Mouse (Mus musculus) left cerebral cortex, postnatal 10 days (tissue): ENCODE results near the gene 2810408A11Rik. TPM values are rescaled to one million over a fixed set of nuclear protein-coding genes. Genes with fewer than 3 reads are reported as not detected.

Experiments
- DNase-seq, 2 experiments: peaks; one replicate each; pipeline ENCODE4 v3.0.0; 2021 to 2022; ENCODE audit warnings: low spot score in 2 of 2, mixed read lengths in 1 of 2; ENCODE audit errors: extremely low spot score in 1 of 2
- intact Hi-C: fragments of 180-260 bp; cut with DNase I; formaldehyde crosslinking; loops from one replicate; pipeline ENCODE4 v1.15.1; 2025
- total RNA-seq, 2 experiments: library from RNA; stranded (reverse); gene quantifications; 2 replicates each; pipeline ENCODE4 v1.2.3; 2021

The 2810408A11Rik gene
- total RNA-seq, result 1 to 10 TPM; 1.8 TPM

DNA sequence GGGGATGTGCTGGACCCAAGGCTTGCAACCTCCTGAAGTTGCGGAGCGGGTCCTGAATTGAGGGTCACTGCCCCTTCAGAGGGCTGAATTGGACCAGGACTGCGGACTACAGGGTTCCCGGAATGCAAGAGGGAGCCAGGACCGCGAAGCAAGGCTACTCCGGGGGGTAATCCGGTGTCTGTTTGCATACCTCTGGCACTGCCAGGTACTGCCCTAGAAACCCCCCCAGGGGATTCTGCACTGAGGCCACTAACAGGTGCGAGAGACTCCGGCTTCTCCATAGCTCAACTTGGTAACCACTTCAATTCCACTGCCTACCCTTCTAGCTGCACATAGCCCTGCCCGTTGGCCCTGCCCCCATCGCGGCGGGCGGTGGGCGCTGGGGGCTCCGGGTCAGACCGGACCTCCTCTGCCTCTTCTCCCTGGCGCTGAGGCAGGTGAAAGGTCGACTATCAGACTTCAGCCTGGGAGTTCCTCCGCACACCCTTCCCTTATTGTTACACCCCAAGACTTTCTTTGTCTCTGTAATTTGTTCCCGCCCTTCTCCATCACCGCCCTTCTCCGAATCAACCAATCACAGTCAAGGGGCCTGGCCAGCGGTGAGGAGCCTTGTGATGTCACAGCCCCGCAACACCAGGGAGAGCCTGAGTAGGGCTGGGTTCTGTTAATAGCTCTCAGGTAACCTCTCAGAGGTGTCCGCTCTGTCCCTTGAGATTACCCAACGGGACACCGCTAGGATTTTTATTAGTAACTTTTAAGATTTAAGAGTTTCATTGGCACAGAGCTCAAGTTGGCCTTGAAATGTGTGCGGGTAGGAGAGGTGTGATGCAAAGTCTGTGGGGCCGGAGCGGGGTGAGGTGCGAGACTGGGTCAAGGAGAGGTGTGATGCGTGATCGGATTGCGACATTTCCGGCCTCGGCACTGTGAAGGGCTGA is at the start of gene 2810408A11Rik, which contains the start of gene Neurl4:
Gene 2810408A11Rik, minus strand, starts transcription at position 517 of the 935 bp plus-strand sequence.
Gene Neurl4, plus strand, starts transcription at position 602 of the 935 bp plus-strand sequence.
- peak; percentile 90 to 92 for DNase-seq
- intact Hi-C loops, result no loop called here

DNA sequence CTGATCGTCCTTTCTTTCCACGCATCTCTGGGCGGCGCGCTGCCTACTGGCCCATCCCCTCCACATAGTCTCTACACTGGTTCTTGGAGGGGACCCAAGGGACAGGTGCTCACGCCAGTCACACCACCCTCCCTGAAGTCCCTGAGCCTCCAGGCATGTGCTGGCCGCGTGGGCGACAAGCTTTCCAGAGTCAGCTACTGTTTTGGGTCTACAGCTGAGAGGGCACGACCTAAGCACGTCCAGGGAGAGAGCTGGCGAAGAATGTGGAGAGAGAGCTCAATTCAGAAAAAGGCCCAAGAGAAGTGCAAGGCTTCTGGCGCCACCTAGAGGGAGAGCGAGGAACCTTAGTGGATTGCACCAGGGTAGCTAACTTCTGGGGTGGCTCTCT is 48.0 kb upstream of the 2810408A11Rik start:
- intact Hi-C loops, result loop anchor here (2.0 kb wide), 1 partner anchor 14 kb away; the partner anchor contains the start of gene Ybx2
- peak; percentile 66 to 85 for DNase-seq

DNA sequence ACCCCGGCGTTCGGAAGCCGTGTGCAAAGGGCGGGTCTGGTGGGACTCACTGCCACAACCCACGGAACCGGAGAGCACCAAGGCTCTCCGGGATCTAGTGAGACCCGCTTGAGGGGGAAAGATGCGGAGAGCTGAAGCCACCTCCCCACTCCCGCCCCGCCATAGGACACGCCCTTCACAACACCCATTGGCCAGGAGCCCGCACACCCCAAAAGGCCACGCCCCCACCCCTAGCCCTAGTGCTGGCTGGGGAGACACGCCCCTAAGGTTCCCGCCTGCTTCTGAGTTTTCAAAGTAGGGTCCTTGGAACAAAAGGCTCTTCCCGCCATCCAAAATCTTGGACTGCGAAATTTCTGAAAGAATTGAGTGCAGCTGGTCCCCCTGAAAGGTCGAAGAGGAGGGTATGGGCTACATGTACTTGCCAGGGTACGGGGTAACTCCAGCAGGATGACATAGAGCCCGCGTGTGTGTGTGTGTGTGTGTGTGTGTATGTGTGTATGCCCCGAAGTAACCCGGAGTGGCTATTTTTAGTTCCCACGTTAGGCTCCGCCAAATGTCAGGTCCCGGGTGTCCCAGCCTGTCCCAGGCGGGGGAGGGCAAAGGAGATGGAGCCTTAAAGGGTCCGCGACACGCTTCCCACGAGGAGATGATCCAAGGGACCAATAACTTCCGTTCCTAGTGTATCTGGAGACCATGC is 47.4 kb upstream of the 2810408A11Rik start, which contains the start of gene Slc2a4:
Gene Slc2a4, minus strand, starts transcription at position 123 of the 697 bp plus-strand sequence.
- intact Hi-C loops, result loop anchor here (2.0 kb wide), 1 partner anchor 13 kb away; the partner anchor contains the start of gene Ybx2
- peak; percentile 61 to 91 for DNase-seq

DNA sequence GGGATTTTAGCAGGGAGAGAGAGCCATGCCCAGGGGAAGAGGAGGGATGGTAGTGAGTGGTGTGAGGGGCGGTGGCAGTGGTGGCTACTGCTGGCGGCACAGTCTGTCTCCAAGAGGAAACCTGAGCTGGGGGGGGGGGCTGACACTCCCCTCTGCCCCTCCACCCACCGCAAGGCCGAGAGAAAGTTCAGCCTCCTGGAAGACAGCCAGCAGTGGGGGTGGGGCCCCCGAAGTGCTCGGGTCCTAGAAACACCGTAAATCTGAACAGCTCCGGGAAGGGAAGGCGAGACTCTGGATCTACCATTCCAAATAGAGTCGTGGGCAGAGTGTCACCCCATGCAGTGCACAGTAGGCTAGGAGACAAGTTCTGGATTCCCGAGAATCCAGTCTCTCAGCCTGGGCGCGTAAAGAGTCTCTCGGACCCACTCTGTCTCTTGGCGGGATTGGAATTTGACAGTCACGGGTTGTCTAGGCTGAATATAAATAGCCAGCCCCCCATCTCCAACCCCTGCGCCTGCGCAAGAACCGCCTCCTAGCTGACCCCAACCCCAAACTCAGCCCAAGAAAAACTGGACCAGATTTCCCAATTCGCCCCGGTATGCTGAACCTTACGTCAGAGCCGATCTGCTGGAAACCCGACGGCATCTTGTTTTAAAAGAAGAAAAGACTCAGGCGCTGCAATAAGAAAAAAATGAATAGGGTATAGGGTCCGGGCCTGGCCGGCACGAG is 46.7 kb upstream of the 2810408A11Rik start:
- DNase-seq, result peak in 1 of 2 experiments; percentile 47
- intact Hi-C loops, result loop anchor here (2.0 kb wide), 1 partner anchor 13 kb away; the partner anchor contains the start of gene Ybx2

DNA sequence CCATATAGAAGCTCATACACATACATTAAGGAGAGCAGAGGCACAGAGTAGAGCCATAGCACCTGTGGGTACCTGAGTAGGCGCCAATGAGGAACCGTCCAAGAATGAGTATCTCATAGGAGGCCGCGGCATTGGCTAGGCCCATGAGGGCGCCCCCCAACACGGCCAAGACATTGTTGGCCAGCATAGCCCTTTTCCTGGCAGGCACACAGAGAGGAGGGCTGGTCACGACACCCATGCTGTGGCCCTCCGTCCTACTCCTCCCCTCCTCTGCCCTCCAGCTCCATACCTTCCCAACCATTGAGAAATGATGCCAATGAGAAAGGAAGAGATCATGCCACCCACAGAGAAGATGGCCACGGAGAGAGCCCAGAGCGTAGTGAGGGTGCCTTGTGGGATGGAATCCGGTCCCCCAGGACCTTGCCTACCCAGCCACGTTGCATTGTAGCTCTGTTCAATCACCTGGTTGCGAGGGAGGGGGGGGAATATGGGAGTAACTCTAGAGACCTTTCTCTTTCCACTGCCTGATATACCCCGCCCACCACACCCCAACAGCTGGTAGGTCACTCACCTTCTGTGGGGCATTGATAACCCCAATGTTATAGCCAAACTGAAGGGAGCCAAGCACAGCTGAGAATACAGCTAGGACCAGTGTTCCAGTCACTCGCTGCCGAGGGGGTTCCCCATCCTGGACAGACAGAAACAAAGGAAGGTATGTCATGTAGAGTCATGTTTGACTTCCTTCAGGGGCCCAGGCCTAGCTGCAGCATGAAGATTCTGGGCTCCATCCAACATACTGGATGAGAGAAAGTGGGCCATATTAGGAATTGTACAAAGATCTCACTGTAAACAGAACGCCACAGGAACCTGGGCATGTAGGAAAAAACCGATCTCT is 45.5 kb upstream of the 2810408A11Rik start:
- intact Hi-C loops, result no loop called here
- no peak for DNase-seq

DNA sequence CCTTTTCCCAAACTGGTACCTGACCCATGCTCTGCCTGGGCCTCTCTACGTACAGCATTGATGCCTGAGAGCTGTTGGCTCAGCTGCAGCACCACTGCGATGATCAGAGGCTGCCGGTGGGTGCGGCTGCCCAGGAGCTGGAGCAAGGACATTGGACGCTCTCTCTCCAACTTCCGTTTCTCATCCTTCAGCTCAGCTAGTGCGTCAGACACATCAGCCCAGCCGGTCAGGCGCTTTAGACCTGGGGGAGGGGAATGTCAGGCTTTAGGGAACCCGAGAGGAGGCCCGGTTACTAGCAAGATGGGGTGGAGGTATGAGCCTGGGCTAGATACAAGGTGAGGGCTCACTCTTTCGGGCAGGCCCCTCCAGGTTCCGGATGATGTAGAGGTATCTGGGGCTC is 44.4 kb upstream of the 2810408A11Rik start:
- no peak for DNase-seq
- intact Hi-C loops, result no loop called here

DNA sequence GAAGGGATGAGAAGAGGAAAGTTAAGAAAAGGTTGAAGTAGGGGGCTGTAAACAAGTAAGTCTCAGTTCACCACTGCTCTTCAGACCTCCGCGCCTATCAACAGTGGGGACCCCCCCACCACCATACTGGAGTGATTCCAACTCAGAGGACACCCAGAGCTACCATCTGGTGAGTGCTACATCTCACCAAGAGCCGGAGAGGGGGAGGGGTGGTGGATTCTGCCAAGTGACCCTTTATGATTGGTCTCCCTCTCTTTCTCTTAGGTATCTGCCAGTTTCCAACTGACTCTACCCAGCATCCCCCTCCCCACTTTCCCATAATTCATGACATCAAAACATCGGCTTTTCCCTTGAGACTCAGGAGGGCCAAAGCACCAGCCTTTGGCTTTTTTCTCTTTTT is 40.2 kb upstream of the 2810408A11Rik start:
- DNase-seq, result no peak
- intact Hi-C loops, result no loop called here

DNA sequence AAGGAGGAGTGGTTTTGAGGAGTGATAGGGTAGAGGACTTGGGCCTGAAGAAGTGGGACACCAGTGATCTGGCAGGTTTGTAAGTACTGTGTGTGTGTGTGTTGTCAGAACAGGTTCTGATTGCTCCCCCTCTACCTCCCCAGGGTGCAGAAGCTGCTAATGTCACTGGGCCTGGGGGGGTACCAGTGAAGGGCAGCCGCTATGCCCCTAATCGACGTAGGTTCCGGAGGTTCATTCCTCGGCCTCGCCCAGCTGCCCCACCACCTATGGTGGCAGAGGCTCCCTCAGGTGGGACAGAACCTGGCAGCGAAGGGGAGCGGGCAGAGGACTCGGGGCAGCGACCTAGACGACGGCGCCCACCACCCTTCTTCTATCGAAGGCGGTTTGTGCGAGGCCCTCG is 38.9 kb upstream of the 2810408A11Rik start:
- DNase-seq, result no peak
- intact Hi-C loops, result loop anchor here (10.0 kb wide), 1 partner anchor 275 kb away; the partner anchor contains the start of gene Slc16a11

DNA sequence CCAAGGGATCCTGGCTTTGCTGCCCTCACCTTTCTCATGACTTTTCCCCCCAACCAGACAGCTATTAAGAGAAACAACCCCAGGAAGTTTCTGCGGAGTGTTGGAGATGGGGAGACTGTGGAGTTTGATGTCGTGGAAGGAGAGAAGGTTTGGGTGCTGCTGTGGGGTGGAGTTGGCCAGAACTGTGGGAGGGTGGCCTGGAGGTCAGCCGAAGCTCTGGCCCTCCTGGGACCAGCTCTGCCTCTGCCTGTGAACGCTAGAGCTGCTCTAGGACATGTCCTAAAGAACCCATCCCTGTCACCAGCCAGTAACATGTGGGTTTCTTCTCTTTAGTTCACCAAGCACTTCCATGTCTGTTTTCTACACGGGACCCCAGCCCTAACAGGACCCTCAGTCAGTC is 38.4 kb upstream of the 2810408A11Rik start:
- no peak for DNase-seq
- intact Hi-C loops, result loop anchor here (10.0 kb wide), 1 partner anchor 276 kb away; the partner anchor contains the start of gene Slc16a11

DNA sequence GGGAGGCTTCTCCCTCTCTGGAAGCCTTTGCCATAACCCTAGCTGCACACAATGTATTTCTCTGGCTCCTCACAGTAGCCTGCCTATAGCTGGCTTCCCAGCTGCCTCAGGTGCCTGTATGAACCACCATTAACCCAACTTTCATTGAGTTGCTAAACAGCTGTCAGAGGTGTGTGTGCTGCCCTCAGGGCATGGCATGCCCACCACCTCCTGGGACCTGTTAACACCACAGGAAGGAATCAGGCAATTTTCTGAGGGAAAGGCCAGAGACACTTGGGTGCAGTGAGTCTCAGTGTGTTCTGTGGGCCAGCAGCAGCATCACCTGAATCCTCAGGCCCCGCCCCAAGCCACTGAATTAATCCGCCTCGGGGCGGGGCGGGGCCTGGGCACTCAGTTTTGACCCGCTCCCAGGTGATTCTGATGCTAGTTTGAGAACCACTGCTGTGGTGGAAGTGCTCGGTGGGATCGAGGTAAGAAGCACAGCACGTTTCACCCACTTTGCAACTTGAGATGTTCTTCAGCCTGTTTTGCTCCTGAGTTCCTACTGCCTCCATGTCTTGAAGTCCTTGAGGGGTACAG is 37.7 kb upstream of the 2810408A11Rik start:
- intact Hi-C loops, result loop anchor here (10.0 kb wide), 1 partner anchor 276 kb away; the partner anchor contains the start of gene Slc16a11
- DNase-seq, result no peak

DNA sequence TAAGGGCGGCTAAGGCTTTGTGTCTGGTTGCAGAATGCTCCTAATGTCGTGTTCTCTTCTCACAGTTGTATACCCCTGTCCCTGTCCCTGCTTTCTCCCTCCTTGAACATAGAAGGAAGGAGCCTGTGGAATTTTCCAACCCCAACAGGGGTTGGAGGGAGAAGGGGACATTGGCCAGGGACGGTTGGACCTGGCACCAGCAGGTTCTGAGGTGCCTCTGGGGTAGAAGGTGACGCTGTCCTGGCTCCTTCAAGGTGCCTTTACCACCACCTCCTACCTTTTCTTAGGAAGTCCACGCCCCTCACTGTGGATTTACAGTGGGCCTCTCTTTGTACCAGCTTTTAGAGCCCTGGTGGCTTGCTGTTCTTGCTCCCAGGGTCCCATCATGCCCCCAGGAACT is 37.0 kb upstream of the 2810408A11Rik start:
- intact Hi-C loops, result loop anchor here (10.0 kb wide), 1 partner anchor 277 kb away; the partner anchor contains the start of gene Slc16a11

DNA sequence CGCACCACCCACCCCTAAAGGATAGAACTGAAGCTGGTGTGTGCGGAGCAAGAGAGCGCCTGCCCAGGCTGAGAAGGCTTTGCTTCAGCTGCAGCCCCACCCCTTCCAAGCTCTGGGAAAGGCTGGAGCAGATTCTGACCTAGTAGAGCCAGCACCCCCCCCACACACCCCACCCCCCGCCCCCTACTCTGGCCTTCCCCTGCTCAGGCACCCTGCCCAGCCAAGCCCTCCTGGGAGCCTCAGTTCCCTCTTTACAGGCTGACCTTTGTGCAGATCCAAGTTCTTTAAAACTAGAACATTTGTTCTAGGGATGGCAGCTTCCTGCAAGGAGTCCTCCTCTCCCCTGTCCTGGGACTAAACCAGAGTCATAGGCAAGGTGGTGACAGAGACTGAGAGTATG is 36.6 kb upstream of the 2810408A11Rik start:
- intact Hi-C loops, result loop anchor here (10.0 kb wide), 1 partner anchor 277 kb away; the partner anchor contains the start of gene Slc16a11
- peak in 1 of 2 experiments; percentile 41 for DNase-seq

More for the DNA sequence above, 37.0 kb upstream of the 2810408A11Rik start:
- no peak for DNase-seq

DNA sequence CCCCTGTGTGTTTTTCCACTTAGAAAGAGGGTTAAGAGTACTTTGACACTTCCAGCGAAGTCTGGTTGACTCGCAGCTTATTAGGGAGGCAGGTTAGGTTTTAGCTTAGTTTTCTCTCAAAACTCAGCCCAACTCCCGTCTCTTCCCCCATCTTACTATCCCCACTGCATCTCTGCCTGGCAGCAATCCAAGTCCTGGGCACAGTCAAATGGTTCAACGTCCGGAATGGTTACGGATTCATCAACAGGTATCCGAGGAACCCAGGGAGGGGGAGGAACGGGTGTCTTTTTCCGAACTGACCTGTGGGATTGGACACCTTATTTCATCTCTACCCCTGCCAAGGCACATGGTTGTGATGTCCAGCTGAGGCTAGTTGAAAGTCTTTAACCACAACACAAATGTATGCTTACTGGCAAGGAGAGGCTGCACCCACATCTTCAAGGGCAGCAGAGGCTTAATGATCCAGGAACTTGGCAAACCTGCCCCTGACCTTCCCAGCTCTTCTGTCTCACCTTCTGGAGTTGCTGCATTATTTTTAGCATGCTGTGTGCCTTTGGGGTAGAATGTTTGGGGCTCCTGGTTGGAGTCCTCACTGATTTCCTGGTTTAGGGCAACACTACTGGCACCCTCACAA is 36.0 kb upstream of the 2810408A11Rik start:
- intact Hi-C loops, result loop anchor here (10.0 kb wide), 1 partner anchor 278 kb away; the partner anchor contains the start of gene Slc16a11
- no peak for DNase-seq

DNA sequence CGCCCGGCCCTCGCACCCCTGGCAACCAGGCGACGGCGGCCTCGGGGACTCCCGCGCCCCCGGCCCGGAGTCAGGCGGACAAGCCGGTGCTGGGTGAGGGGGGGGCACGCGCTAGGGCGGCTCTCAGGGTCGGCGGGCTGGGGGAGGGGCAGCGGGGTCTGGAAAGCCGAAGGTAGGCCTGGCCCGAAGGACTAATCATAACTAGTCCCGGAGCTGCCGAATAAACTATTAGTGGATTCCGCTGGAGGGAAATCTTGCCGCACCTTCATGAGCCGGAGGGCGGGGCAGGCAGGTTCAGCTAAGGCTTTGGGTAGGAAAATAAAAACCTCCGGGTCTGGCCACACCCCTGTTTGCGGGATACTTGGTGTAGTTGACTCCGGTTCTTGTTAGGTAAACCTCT is 35.4 kb upstream of the 2810408A11Rik start:
- intact Hi-C loops, result loop anchor here (10.0 kb wide), 1 partner anchor 279 kb away; the partner anchor contains the start of gene Slc16a11
- peak in 1 of 2 experiments; percentile 61 for DNase-seq

DNA sequence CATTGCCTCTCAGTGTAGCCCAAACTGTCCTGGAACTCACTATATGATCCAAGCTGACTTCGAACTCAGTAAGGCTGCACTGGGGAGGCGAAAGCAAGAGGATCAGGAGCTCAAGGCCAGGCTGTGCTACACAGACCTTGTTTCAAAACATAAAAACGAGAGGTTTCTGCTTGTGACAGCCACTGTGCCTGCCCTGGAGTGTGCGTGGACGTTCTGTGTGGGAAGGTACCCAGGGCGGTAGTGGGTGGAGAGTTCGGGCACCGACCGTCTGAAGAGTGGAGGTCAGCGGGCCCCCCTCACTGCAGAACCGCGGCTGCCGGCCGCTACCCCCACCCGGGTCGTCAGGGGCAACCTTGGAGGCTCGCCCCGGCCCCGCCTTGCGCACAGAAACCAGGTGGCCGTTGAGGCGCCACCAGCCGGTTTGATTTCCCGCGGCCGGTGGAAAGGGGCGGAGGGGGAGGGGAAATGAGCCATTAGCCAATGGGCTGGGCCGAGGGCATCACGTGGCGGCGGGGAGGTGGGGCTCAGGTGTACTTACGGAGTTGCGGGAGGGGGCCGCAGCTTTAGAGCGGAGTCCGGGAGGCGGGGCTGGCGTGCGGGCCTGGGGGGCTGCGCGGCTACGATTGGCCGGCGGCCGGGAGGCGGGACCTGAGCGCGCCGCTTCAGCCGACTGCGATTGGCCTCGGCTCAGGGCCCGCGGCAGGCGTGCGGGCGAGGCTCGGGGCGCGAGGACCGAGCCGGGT is 34.5 kb upstream of the 2810408A11Rik start, which contains the start of gene Ybx2:
Gene Ybx2, plus strand, starts transcription at position 660 of the 743 bp plus-strand sequence.
- intact Hi-C loops, result loop anchor here (2.0 to 10.0 kb wide), 2 partner anchors 13 to 279 kb away; partner anchors contain the start of genes Slc16a11 and Slc2a4
- DNase-seq, result peak; percentile 82 to 91
